Mouse (Mus musculus) kidney, adult 9 months (tissue): Measurements from ENCODE around the gene Oprm1.
"Not testable (repeated sequence)": the region's sequence is repeated elsewhere in the genome, so short reads cannot be mapped to it uniquely, and the experiment has no call there.

Experiments used
- DNase-seq: peaks from one replicate; pipeline ENCODE4 v3.0.0; 2022

Oprm1 gene

DNA sequence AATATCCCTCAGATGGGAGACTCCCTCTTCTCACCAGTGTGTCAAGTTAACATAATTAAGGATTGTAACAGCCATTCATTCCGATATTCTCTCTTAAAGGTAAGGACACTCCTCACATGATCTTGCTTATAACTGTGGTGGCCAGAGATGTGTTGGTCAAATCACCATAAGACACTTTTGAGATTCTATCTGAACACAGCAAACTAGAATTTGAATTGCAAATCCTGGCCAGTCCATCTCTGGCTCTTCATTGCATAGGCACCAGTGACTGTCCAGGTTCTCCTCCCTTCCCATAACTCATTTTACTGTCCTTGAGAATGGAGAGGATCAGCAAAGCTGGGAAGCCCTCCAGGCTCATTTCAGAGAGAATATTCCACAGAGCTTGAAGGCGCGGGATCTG is at the start of gene Oprm1:
Gene Oprm1, plus strand, starts transcription at position 301 of the 400 bp plus-strand sequence.
- DNase-seq = no peak

DNA sequence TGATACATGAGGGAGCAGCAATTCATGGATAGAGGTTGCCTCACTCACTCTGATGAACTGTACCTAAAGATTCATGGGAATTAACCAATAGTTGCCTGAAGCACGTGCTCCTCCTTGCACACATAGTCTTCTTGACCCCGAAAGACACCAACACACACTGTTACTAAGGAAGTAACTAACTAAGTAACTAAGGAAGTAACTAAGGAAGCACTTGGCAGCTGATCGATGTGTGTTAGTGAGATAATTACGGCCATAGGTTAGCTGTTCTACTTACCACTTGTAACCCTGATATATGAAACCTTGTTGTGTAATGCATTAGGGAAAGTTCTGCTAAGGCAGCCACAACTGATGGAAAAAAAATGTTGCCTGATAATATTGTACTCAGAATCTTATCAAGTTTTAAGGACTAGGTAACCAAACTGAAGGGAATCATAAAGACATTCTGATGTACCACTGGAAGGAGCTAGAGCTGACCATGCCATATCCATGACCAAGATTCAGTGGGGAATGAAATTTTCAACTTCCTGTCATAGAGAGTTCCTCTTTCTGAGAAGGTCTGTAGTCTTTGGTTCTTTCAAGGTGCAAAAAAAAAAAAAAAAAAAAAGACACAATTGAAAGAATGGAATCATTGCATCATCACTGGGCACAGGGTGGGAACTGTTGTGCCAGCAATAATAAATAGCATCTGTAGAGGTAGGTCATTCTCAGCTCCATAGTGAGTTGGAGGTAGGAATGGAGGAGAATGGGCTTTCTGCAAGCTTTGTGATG is 40.9 kb upstream of the Oprm1 start:
- no peak for DNase-seq

DNA sequence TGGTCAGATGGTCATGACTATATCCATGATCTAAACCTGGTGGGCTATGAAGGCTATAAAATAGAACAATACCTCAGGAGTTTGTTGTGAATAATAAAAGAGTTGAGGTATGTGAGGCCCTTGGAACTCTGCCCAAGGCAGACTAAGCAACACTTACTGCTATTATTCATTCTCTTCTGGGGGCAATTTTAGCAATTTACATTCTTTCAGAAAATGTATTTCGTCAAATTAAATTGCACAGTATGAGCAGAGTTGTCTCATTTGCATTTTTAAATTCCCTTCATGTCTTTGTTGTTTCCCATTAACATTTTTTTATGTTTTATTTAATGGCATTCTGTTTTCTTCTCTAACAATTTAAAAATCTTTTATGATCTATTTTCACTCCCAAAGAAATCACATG is 34.5 kb upstream of the Oprm1 start:
- no peak for DNase-seq

DNA sequence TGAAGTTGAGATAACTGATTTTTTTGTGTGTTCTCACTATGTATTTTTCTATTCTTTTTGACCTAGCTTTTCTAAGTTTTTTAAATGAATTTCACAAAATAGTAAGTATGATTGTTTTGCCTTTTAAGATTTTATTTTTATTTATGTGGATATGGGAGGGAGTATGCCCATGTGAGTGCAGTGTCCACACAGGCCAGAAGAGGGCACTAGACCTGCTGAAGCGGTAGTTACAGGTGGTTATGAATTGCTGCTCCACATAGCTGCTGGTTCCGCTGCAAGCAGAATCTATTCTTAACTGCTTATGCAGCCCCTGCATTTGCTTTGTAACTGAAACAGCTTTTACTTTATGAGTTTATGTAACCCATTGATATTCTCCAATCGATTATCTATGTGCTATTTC is 29.8 kb upstream of the Oprm1 start:
- no peak for DNase-seq

DNA sequence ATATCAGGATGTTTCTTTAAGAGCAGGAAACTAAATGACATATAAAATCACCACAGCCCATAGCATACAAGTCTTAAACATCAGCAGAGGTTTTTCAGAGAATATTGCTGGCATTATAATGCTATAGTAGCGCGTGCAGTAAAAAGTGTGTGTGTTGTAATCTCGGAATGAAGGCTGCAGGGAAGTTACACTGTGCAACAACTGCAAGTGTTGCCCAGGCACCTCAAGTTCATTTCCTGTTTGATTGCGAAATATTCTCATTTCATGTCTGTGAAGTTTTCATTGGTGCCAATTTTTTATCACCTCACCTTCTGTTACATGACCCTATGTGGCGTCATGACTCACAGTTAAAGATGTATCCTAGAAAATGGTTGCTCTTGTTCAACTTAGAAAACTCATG is 4.9 kb upstream of the Oprm1 start:
- DNase-seq = no peak

DNA sequence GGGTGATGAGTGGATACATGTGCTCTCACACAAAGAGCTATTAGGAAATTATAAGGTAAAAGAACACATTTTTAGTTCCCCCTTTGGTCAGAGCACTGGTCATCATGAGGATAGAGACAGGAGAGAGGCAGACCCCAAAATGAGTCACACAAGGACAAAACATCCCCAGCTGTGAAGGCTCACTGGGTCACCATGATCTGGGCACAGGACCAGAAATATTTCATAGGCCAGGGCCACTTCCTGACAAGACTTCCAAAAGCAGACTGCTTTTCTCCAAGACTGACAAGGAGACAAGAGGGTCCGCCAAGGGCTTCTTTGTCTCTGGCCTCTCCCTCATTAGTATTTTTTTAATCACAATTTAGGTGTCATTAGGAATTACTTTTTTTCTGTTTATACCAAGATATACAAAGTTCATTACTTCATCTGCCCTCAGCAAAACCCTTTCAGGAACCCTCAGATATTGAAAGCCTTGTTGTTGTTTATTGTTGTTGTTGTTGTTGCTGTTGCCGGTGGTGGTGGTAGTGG is 3.0 kb downstream of the Oprm1 start, which contains the start of gene Gm10945:
Gene Gm10945, minus strand, starts transcription at position 475 of the 525 bp plus-strand sequence.
- DNase-seq = peak; percentile 0

DNA sequence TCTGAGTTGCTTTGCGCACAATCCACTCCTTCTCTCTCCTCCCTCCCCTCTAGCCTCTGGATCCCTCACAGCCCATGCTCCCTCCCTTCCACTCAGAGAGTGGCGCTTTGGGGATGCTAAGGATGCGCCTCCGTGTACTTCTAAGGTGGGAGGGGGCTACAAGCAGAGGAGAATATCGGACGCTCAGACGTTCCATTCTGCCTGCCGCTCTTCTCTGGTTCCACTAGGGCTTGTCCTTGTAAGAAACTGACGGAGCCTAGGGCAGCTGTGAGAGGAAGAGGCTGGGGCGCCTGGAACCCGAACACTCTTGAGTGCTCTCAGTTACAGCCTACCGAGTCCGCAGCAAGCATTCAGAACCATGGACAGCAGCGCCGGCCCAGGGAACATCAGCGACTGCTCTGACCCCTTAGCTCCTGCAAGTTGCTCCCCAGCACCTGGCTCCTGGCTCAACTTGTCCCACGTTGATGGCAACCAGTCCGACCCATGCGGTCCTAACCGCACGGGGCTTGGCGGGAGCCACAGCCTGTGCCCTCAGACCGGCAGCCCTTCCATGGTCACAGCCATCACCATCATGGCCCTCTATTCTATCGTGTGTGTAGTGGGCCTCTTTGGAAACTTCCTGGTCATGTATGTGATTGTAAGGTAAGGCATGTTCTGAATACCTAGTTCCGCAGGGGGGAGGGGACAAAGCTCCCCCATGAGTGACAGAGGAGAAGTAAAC is 30.4 kb downstream of the Oprm1 start:
- DNase-seq = peak; percentile 7

DNA sequence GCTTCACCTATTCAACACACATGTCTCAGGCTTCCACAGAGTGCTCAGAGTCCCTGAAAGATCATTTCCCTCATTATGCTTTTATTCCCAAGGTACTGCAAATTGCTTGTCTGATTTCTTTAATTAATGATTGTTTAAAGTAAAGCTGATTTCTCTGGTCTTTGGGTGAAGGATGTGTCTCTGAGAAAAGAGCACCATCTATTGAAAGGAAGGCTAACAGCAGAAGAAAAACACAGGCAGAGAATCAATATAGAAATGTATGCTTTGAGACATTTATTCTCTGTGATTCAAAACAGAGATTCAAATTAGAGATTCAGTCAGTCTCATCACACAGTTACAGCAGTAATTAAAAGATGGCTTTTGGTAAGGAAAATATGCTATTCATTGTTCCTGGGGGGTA is 31.9 kb downstream of the Oprm1 start:
- no peak for DNase-seq

DNA sequence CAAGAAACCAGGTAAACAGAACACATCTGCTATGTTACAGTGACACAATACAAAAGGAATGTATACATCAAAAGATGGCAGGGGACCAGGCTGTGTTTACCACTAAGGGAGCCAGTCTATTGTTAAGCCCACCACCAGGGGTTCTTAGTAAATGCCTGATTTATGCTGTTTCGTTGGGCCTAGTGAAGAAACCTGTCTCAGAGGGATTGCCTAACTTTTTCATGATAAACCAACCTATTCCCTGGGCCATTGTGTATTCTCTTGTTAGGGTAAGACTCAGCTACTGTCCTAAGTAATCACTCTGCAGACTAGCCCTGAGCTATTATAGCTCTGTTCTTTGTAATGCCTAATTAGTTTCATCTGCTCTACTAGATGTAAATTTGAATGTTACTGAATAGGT is 62.3 kb downstream of the Oprm1 start:
- DNase-seq = no peak

DNA sequence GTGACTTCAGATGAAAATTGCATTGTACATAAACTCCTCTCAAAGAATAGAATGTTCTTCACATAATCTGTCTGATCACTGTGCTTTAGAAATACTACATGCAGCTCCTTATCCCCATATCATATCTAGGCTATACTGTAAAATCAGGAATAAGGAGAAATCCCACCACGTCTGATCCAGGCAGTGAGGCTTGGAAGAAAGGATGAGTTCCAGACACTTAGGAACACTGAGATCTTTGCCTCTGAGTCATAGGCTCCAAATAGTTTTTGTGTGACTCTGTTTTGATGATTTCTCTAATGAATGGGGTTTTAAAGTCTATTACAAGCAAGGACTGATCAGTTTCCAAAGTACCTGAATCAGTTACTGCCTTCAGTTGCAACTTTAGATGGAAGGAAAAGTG is 83.9 kb downstream of the Oprm1 start:
- DNase-seq = no peak

DNA sequence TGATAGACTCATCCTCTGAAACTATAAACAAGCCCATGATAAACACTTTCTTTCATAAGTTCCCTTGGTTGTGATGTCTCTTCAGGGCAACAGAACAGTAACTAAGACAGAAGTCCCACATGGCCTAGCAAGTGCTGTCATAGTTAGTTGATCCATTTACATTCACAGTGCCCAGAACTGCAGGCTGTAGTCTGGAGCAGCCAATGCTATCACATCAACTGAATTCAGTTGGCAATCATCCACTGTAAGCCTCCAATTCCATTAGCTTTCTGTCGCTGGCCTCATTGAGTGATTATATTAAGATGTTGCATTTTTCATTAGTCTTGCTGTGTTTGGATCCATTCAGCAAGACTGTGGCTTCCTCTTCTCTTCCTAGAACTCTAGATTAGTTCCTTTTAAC is 88.0 kb downstream of the Oprm1 start:
- DNase-seq = no peak

DNA sequence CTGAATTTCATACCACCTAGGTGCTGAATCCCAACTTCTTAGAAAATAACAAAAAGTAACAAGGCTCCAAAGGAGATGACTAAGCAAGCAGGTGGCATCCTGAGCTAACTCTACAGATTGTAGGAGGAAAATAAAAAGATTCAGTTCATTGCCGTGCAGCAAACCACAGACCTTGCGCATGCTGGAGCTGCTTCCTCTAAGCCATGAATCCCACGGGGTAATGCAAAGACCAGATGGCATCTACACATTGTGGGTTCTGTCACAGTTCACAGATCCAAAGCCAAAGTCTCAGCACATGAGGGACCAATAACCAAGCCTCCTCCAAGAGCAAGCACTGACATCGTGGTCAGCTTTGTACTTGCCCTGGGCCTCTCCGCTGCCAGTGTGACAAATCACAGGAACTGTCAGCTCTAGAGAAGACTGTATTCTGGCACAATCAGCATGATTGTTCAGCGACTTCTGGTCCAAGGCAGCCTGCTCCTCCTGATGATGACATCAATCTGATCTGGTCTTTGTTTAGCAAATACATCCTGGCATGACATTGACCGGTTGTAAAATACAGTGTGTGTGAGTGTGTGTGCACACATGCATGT is 90.0 kb downstream of the Oprm1 start:
- no peak for DNase-seq

DNA sequence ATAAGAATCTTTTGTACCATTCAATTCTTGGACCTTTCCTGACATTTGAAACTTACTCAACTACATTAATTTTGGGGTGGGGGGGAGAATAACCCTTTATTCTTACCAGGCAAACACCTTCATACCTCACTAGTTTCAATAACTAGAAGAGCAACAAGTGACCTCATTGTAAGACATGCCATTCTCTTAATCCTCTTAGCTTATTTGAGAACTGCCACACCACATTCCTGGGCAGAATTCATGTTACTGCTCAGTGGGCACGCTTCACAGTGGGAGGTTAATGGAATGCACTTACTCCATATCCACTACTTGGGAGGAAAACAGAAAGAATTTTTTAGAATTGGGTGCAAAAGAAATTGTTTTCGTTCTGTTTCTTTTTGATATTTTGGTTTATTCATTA is 90.5 kb downstream of the Oprm1 start:
- no peak for DNase-seq

DNA sequence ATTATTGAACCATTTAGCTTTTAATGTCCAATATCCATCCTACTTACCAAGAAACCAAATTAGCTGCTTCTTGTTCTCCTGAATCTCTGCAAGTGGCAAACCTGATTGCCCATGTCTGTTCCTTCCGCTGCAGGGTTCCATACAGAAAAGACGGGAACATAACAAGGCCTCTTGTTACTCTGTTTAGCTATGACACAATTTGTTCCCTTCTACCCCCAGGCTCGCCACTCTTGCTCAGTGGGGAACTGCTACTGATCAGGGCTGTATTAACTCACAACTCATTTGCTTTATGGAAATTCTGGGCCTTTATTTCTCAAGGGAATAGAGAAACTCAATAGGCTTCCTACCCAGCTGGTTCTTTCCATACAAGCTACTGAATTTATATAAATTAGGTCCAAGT is 97.5 kb downstream of the Oprm1 start:
- no peak for DNase-seq

DNA sequence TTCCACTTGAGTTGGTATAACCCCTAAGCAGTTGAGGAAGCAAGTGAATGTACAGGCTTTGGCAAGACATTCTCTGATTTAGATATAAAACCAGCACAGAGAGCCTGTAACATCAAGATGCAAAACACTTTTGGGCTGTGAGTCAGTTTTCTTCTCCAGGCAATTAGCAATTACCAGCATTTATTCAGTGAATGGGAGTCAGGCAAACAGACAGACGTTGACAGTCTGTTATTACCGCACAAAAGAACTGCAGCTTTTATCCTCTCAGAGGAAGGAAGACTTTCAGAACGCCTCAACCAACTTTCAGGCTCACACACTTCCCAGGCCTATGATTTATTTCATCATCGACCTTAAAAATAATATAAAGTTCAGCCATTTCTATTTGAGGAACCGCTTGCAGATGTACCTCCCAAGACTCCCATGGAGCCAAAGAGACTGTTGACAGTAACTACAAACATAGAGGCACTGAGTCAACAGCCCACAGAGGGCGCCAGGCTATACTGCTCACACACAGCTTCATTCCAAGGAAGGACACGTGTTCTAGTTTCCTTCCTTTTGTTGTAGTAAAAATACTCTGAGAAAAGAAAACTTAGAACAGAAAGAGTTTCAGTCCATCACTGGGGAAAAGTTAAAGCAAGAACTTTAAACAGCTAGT is 113.2 kb downstream of the Oprm1 start:
- no peak for DNase-seq

DNA sequence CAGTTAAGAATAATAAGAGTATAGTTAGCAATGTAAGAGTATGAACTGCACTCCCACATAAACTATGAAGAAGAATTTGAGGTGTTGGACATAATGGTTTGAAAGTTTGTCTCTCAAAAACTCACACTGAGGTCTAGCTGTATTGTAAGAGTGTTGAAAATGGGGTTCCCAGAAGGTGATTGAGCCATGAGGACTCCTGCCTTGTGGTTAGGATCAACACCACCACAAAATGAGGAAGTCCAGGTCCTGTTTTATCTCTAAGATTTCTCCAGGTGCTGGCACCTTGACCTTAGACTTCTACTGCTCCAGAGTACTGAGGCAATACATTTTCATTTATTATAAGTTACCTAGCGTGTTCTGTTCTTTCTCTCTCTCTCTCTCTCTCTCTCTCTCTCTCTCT is 115.6 kb downstream of the Oprm1 start:
- no peak for DNase-seq

DNA sequence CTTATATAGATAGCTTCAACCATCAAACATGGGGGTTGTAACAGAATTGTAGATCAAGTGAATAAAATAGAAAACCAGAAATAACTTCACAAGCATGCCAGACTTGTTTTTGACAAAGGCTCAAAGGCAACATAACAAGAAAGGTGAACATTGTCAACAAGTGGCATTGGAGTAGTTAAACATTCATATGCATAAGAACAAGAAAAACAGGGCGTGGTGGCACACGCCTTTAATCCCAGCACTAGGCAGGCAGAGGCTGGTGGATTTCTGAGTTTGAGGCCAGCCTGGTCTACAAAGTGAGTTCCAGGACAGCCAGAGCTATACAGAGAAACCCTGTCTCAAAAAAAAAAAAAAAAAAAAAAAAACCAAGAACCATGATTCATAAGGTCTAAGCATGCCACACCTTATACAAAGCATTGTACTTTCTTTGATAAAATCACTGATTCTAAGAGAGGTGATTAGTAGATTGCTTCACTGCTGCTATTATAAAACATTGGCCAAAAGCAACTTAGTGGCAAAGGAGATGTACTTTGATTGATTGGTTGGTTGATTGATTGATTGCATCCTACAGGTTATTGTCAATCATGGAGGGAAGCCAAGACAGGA is 120.1 kb downstream of the Oprm1 start:
- no peak for DNase-seq

DNA sequence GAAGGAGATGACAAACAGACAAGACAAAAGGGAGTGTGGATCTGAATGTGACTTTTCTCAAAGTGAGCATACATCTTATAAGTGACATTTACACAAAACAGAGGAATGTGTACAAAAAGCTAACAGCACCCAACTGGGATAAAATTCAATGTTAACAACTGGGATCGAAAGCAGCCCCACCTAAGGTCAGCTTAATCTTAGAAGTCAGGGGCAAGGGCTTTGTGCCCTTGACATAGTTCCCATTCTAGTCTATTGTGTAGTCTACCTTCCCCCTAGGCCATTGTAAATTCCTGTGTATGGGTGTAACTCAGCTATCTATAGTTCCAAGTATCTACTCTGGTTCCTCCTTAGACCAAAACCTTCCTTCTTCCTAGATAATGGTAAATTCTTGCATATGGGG is 123.7 kb downstream of the Oprm1 start:
- not testable (repeated sequence) for DNase-seq

DNA sequence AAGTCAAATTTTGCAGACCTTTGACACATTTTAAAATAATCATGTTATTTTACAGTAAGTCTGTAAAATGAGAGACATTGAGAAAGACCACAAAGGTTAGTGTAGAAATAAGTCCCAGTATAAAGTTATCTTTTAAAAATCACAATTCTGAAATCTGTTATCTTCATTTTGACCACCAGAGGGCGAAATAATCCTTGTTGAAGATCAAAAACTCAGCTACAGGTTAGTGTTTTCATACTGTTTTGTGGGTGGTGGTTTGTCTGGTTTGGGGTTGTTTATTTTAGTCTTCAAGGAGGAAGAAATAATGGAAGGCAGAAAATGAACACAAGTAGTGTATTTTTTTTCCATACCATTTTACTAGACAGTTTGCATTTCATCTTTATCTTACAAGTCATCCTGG is 127.2 kb downstream of the Oprm1 start:
- DNase-seq = peak; percentile 47

DNA sequence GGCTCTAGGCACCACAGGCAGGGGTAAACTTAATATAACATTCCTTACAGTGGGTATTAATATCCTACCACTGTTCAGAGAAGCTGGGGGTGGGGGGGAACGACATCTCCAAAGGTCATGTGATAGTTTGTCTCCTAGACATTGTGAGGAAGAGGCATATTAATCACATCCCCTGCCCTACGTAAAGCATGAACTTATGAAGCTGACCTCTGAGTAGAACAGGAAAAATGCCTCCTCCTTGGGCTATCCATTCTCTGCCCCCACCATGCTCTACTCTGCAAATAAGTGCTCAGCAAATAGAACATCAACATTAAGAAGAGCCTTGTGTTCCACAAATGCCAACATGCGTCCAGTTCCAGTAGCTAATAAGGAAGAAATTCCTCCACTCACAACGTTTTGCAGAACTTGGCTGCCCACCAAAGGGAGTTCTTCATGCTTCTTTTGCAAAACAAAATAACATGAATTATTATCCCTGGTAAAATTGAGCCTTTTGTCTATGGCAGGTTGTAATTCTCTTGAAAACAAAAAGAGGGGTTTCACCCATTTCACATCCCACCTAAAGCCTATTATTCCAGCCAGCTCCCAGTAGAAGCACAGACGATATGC is 131.4 kb downstream of the Oprm1 start:
- peak; percentile 5 for DNase-seq

DNA sequence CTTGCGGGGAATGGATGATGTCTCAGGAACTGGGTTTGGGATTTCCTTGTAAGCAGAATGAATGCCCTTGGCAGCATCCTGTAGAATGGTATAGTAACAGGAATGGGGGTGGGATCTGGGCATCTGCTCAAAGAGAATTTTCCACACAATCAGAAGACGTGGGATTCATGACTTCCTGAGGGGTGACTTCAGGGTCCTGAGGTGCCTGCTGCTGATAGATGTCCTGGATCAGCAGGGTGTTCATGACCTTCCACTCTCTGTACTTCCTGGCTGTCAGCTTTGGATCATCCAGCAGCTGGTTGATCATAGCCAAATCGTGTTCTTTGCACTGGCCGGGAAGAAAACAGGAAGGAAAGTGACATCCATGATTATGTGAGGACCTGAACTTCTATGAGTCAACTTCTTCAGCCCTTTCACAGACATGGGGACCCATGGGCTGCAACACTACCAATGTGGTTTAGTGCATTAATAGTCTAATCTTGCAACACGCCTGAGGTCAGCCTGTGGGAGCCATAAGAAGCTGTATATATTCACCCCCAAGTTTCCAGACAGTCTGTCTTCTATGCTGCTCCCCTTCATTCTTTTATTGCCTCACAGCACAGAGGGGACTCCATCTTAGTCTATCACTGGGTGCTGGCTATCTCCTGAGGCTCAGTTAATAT is 132.2 kb downstream of the Oprm1 start:
- DNase-seq = no peak

DNA sequence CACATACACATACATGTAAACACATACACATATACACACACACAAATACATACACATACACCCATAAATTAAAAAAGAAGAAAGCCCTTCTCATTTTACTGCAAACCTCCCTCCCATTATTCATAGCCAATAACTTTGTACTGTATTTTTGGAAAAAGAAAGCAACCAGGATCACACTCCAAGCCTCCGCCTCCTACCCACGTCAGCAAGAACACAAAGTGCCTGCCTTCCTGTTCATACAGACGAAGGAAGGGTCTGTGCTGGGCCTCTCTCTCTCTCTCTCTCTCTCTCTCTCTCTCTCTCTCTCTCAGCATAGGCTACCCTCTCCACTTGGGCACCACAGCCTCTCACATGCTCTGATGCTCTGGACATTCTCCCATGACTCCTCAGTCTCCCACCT is 137.5 kb downstream of the Oprm1 start:
- no peak for DNase-seq
